Mouse (Mus musculus) thymus, adult 2 months (tissue): ENCODE measurements at regions not wholly inside any gene's neighbourhood (a gene's known extent, or its start where the extent isn't known, plus 50 kb on each side); places are given as distances from the start of the nearest gene placed in this dataset.

Experiments
- CTCF ChIP-seq: fragments of 200-500 bp; IDR thresholded peaks from 2 replicates; pipeline ENCODE4 v1.5.1; 2012; ENCODE audit warnings: mild to moderate bottlenecking, control low read depth, low read length, moderate library complexity, borderline replicate concordance; ENCODE audit not compliant: control insufficient read depth, poor library complexity, insufficient read depth; ENCODE audit errors: extremely low read depth
- POLR2A ChIP-seq: fragments of 200-500 bp; IDR thresholded peaks from 2 replicates; pipeline ENCODE4 v1.6.1; 2012; ENCODE audit warnings: mild to moderate bottlenecking, low read length, control low read depth, moderate library complexity; ENCODE audit not compliant: control insufficient read depth, poor library complexity, insufficient read depth; ENCODE audit errors: extremely low read depth

DNA sequence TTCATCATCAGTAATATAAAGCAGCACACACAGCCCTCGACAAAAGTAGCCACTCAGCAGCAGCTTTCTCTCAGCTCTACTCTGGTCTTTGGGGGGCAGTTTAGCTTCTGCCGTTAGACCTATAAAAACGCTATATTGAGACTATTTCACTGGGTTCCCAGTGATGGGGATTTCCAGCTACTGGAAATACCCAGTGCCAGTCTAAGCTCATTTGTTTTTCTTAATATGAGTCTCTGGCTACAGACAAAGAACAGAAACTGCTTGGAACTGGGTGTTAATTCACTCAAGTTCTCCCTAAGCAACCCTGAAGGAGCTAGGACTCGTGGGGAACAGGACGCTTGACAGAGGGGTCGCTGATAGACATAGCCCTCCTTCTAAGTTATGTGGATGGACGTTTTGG lies 100.3 kb upstream of the Cdc42ep3 start:
- TF ChIP-seq POLR2A (no peak), CTCF (no peak)
